Comparison of ENCODE assay signal across 7 mouse cellular contexts in the genomic region with DNA sequence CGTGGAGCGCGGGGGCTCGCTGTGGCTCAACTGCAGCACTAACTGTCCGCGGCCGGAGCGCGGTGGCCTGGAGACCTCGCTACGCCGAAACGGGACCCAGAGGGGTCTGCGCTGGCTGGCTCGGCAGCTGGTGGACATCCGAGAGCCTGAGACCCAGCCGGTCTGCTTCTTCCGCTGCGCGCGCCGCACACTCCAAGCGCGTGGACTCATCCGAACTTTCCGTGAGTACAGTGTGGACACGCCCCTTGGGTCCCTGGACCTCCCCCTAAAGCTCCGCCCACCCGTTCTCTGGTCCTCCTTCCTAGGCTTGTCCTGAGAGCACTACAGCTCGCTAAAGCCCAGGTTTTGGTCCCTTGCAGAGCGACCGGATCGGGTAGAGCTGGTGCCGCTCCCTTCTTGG. TPM values are rescaled to one million over a fixed set of nuclear protein-coding genes. Genes with fewer than 3 reads are reported as not detected.
DNase-seq lines count a peak whose midpoint lies in the region; ATAC-seq lines count a peak whose summit lies in the region.

No protein-coding gene starts in this region.

- H3K27me3 ChIP-seq in forebrain, embryonic 16.5 days (replicated peaks; ENCODE audit: control insufficient read depth, insufficient read depth, low read length), result peaks cover 86% of the 10 kb centered on the region
- H3K27me3 ChIP-seq in hindbrain, embryonic 12.5 days, result peaks cover 99% of the 10 kb centered on the region

- no peaks in the 10 kb centered on the region for H3K9me3 ChIP-seq in forebrain, embryonic 16.5 days (ENCODE audit: control insufficient read depth, low read length)
- H3K9me3 ChIP-seq in hindbrain, embryonic 12.5 days (replicated peaks), result no peaks in the 10 kb centered on the region

- H3K4me2 ChIP-seq in forebrain, embryonic 16.5 days (ENCODE audit: low read length), result peak overlapping the region; percentile 99
- peak overlapping the region; percentile 70 for H3K4me2 ChIP-seq in hindbrain, embryonic 12.5 days (replicated peaks)

- peaks cover 56% of the 10 kb centered on the region for H3K4me1 ChIP-seq in forebrain, embryonic 16.5 days (replicated peaks; ENCODE audit: control insufficient read depth, insufficient read depth, low read length)
- peaks cover 50% of the 10 kb centered on the region for H3K4me1 ChIP-seq in hindbrain, embryonic 12.5 days

- no peak overlapping the region for H3K27ac ChIP-seq in forebrain, embryonic 16.5 days (ENCODE audit: low read length)
- no peak overlapping the region for H3K27ac ChIP-seq in hindbrain, embryonic 12.5 days
- H3K27ac ChIP-seq in macrophage, result no peak overlapping the region

- WGBS in forebrain, embryonic 16.5 days, result under 1% methylated on average over 34 of the region's 34 CpGs
- WGBS in hindbrain, embryonic 12.5 days, result 0% methylated on average over 34 of the region's 34 CpGs
- under 1% methylated on average over 34 of the region's 34 CpGs for WGBS in macrophage (ENCODE audit: missing documents)

- H3K36me3 ChIP-seq in forebrain, embryonic 16.5 days (ENCODE audit: control insufficient read depth, insufficient read depth), result no peaks in the 10 kb centered on the region
- no peaks in the 10 kb centered on the region for H3K36me3 ChIP-seq in hindbrain, embryonic 12.5 days
- H3K36me3 ChIP-seq in macrophage (ENCODE audit: inconsistent target), result peaks cover 3% of the 10 kb centered on the region; the same call in 1 of the 2 replicates

- no peak overlapping the region for H3K9ac ChIP-seq in forebrain, embryonic 16.5 days (replicated peaks; ENCODE audit: low read depth, low read length)
- H3K9ac ChIP-seq in hindbrain, embryonic 12.5 days, result no peak overlapping the region

- peak overlapping the region; percentile 37 for H3K4me3 ChIP-seq in forebrain, embryonic 16.5 days (replicated peaks; ENCODE audit: low read length)
- H3K4me3 ChIP-seq in hindbrain, embryonic 12.5 days, result peak overlapping the region; percentile 41
- H3K4me3 ChIP-seq in macrophage (ENCODE audit: inconsistent target), result peak overlapping the region; percentile 23

- peak; percentile 79 for DNase-seq in MN1 (ENCODE audit: low spot score)
- DNase-seq in brain, adult 2 months (ENCODE audit: low read depth, low spot score), result peak; percentile 83
- DNase-seq in layer of hippocampus, postnatal 36 days, result peak; percentile 70 to 74
- peak; percentile 61 to 68 for DNase-seq in right cerebral cortex, postnatal 36 days (ENCODE audit: low spot score in 2 of 2)

- no peaks in the 10 kb centered on the region for H3K79me2 ChIP-seq in macrophage (ENCODE audit: inconsistent target)

- peak; percentile 16; the same call in 1 of the 2 replicates for ATAC-seq in forebrain, embryonic 16.5 days
- no peak for ATAC-seq in hindbrain, embryonic 12.5 days (ENCODE audit: low FRiP score)

RNA-seq across cellular contexts. Expression of a gene that starts 1.3 kb away (rescaled TPM):
- 2.3 and 2.4 TPM in 2 replicates for polyA plus RNA-seq in forebrain, embryonic 16.5 days (2015; fragmentation: Nextera tagmentation; extraction: Ambion mirVana)
- 0.13 and 0.23 TPM in 2 replicates for polyA plus RNA-seq in hindbrain, embryonic 12.5 days (2016; fragmentation: Nextera tagmentation; extraction: Ambion mirVana)
- 100 to 1,000 TPM; 360 to 373 TPM for total RNA-seq in layer of hippocampus, postnatal 36 days (2021)
- 1 to 10 TPM in 7 of 26 experiments, under 1 TPM in 16, not detected in 3; 0.31 to 7.2 (median 0.65) TPM for total RNA-seq in macrophage (2018; cell fraction: chromatin; rRNA removed)
- under 1 TPM in 23 of 26 experiments, not detected in 3; 0.03 to 0.38 (median 0.12) TPM for total RNA-seq in macrophage (2018; cell fraction: cytosol; rRNA removed)
- 1 to 10 TPM in 5 of 26 experiments, under 1 TPM in 19, not detected in 2; 0.20 to 7.2 (median 0.55) TPM for total RNA-seq in macrophage (2018; cell fraction: nucleus; rRNA removed)
- 0.04 to 0.12 TPM (median 0.09 TPM) in 3 replicates for polyA plus RNA-seq in macrophage (2018)

RNA-seq across cellular contexts. Expression of a gene that starts 4.0 kb away (rescaled TPM):
- polyA plus RNA-seq in forebrain, embryonic 16.5 days (2015; fragmentation: Nextera tagmentation; extraction: Ambion mirVana), result not detected in 2 replicates
- 1.7 and 2.1 TPM in 2 replicates for polyA plus RNA-seq in hindbrain, embryonic 12.5 days (2016; fragmentation: Nextera tagmentation; extraction: Ambion mirVana)
- 1 to 10 TPM in 1 of 2 experiments, under 1 TPM in 1; 0.63 to 1.2 TPM for total RNA-seq in layer of hippocampus, postnatal 36 days (2021)
- 10 to 100 TPM in 15 of 26 experiments, 1 to 10 TPM in 8, under 1 TPM in 2, not detected in 1; 0.90 to 99.5 (median 13.5) TPM for total RNA-seq in macrophage (2018; cell fraction: chromatin; rRNA removed)
- total RNA-seq in macrophage (2018; cell fraction: cytosol; rRNA removed), result 1 to 10 TPM in 5 of 26 experiments, under 1 TPM in 17, not detected in 4; 0.17 to 1.9 (median 0.36) TPM
- total RNA-seq in macrophage (2018; cell fraction: nucleus; rRNA removed), result 10 to 100 TPM in 8 of 26 experiments, 1 to 10 TPM in 14, under 1 TPM in 1, not detected in 3; 0.72 to 41.5 (median 6.8) TPM
- polyA plus RNA-seq in macrophage (2018), result not detected in 3 replicates

RNA-seq across cellular contexts. Expression of a gene that starts 17.4 kb away (rescaled TPM):
- 3.3 and 4.5 TPM in 2 replicates for polyA plus RNA-seq in forebrain, embryonic 16.5 days (2015; fragmentation: Nextera tagmentation; extraction: Ambion mirVana)
- 5.2 and 5.5 TPM in 2 replicates for polyA plus RNA-seq in hindbrain, embryonic 12.5 days (2016; fragmentation: Nextera tagmentation; extraction: Ambion mirVana)
- total RNA-seq in layer of hippocampus, postnatal 36 days (2021), result 1 to 10 TPM; 1.9 to 3.6 TPM
- 1,000 to 10,000 TPM in 13 of 26 experiments, 100 to 1,000 TPM in 10, 10 to 100 TPM in 3; 57.0 to 3,038 (median 1,000) TPM for total RNA-seq in macrophage (2018; cell fraction: chromatin; rRNA removed)
- total RNA-seq in macrophage (2018; cell fraction: cytosol; rRNA removed), result 1,000 to 10,000 TPM in 2 of 26 experiments, 100 to 1,000 TPM in 18, 10 to 100 TPM in 6; 49.9 to 1,322 (median 265) TPM
- 1,000 to 10,000 TPM in 17 of 26 experiments, 100 to 1,000 TPM in 8, 10 to 100 TPM in 1; 95.6 to 2,581 (median 1,271) TPM for total RNA-seq in macrophage (2018; cell fraction: nucleus; rRNA removed)
- 35.3 to 116 TPM (median 39.2 TPM) in 3 replicates for polyA plus RNA-seq in macrophage (2018)

RNA-seq across cellular contexts. Expression of a gene that starts 30.6 kb away (rescaled TPM):
- 109 and 113 TPM in 2 replicates for polyA plus RNA-seq in forebrain, embryonic 16.5 days (2015; fragmentation: Nextera tagmentation; extraction: Ambion mirVana)
- 103 and 106 TPM in 2 replicates for polyA plus RNA-seq in hindbrain, embryonic 12.5 days (2016; fragmentation: Nextera tagmentation; extraction: Ambion mirVana)
- 10 to 100 TPM; 61.1 to 65.8 TPM for total RNA-seq in layer of hippocampus, postnatal 36 days (2021)
- 10 to 100 TPM; 13.5 to 52.6 (median 33.4) TPM for total RNA-seq in macrophage (2018; cell fraction: chromatin; rRNA removed)
- total RNA-seq in macrophage (2018; cell fraction: cytosol; rRNA removed), result 10 to 100 TPM; 37.6 to 59.8 (median 51.4) TPM
- 10 to 100 TPM; 10.2 to 51.7 (median 31.3) TPM for total RNA-seq in macrophage (2018; cell fraction: nucleus; rRNA removed)
- 27.9 to 56.9 TPM (median 50.5 TPM) in 3 replicates for polyA plus RNA-seq in macrophage (2018)

RNA-seq across cellular contexts. Expression of a gene that starts 33.8 kb away (rescaled TPM):
- polyA plus RNA-seq in forebrain, embryonic 16.5 days (2015; fragmentation: Nextera tagmentation; extraction: Ambion mirVana), result 0.25 and 1.7 TPM in 2 replicates
- polyA plus RNA-seq in hindbrain, embryonic 12.5 days (2016; fragmentation: Nextera tagmentation; extraction: Ambion mirVana), result 2.4 TPM in 1 of 2 replicates, not detected in the other
- total RNA-seq in layer of hippocampus, postnatal 36 days (2021), result not detected
- 1 to 10 TPM in 1 of 26 experiments, not detected in 25; 2.5 TPM for total RNA-seq in macrophage (2018; cell fraction: chromatin; rRNA removed)
- not detected for total RNA-seq in macrophage (2018; cell fraction: cytosol; rRNA removed)
- 1 to 10 TPM in 2 of 26 experiments, not detected in 24; 1.4 to 8.5 TPM for total RNA-seq in macrophage (2018; cell fraction: nucleus; rRNA removed)
- not detected in 3 replicates for polyA plus RNA-seq in macrophage (2018)
